16 mouse cellular contexts compared by ENCODE assay signal in the genomic region with DNA sequence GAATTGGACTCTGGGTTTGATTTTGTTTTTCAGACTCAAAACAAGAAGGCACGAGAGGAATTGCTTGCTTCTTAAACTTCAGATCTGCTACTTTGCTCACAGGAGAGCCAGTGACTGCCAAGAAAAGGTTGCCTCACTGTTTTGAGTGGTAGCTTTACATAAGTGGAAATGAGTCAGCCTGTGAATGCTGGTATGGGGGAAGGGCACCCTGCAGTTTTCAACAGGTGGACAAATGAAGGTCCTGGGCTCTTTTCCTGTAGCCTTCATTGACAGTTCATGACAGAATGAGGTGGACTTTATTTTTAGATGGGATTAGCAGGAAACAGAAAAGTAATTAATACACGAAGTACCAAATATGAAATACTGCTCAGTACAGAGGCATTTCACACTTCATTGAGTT. TPM values are rescaled to one million over a fixed set of nuclear protein-coding genes. Genes with fewer than 3 reads are reported as not detected.
DNase-seq lines count a peak whose midpoint lies in the region; ATAC-seq and TF ChIP-seq lines count a peak whose summit lies in the region.
"Had no signal": no experiment of that assay in that cellular context is flagged by ENCODE, and none has a peak within 500 bp of the region (broad histone marks: within the 10 kb centered on the region; RNA-seq: fewer than 3 reads in every experiment).

No protein-coding gene starts in this region.

- no peaks in the 10 kb centered on the region for H3K27me3 ChIP-seq in forebrain, embryonic 11.5 days (ENCODE audit: control insufficient read depth, insufficient read depth, low read length)
- no peaks in the 10 kb centered on the region for H3K27me3 ChIP-seq in forebrain, embryonic 10.5 days (ENCODE audit: poor library complexity, severe bottlenecking)
- H3K27me3 ChIP-seq: hindbrain, embryonic 15.5 days; liver, embryonic 13.5 days; midbrain, embryonic 12.5 days; neural tube, embryonic 15.5 days had no signal

- no peak for DNase-seq in forebrain, embryonic 11.5 days (ENCODE audit: low spot score)
- no peak for DNase-seq in forebrain, embryonic 10.5 days (ENCODE audit: extremely low spot score, low spot score)
- DNase-seq in left cerebral cortex, postnatal 14 days (ENCODE audit: low spot score in 2 of 2): peak; percentile 7 to 16
- DNase-seq in left cerebral cortex, adult 2 months (ENCODE audit: extremely low spot score in 1 of 2, low spot score in 2 of 2): no peak
- peak; percentile 40 to 64 for DNase-seq in lung, adult 18-20 months
- DNase-seq in skeletal muscle tissue, adult 2 months (ENCODE audit: low read depth, low spot score): peak; percentile 19
- no peak for DNase-seq in kidney, adult 11 months
- DNase-seq in urinary bladder, adult 18-20 months (ENCODE audit: low spot score in 2 of 2): no peak
- DNase-seq: liver, embryonic 13.5 days; right cerebral cortex, postnatal 25 days had no signal

- intact Hi-C loops in left cerebral cortex, postnatal 14 days (cut with DNase I): no loop called here
- intact Hi-C loops in left cerebral cortex, adult 2 months (cut with DNase I): no loop called here

- no peak overlapping the region for H3K4me2 ChIP-seq in forebrain, embryonic 11.5 days (ENCODE audit: low read depth, low read length, severe bottlenecking)
- H3K4me2 ChIP-seq: hindbrain, embryonic 15.5 days; liver, embryonic 13.5 days; midbrain, embryonic 12.5 days; neural tube, embryonic 15.5 days had no signal

- no peak for TF ChIP-seq CTCF in left cerebral cortex, adult 2 months (IDR thresholded peaks at IDR 0.05)

- no peak overlapping the region for H3K27ac ChIP-seq in forebrain, embryonic 11.5 days (ENCODE audit: low read depth, low read length)
- no peak overlapping the region for H3K27ac ChIP-seq in forebrain, embryonic 10.5 days
- H3K27ac ChIP-seq in left cerebral cortex, adult 2 months: no peak overlapping the region
- H3K27ac ChIP-seq: hindbrain, embryonic 15.5 days; kidney, postnatal 0 days; liver, embryonic 13.5 days; midbrain, embryonic 12.5 days; neural tube, embryonic 15.5 days had no signal

- no peaks in the 10 kb centered on the region for H3K4me1 ChIP-seq in forebrain, embryonic 11.5 days (replicated peaks; ENCODE audit: control insufficient read depth, insufficient read depth, low read length)
- H3K4me1 ChIP-seq in forebrain, embryonic 10.5 days: peaks cover 10% of the 10 kb centered on the region
- H3K4me1 ChIP-seq: liver, embryonic 13.5 days; neural tube, embryonic 15.5 days had no signal

- 46% methylated on average over 2 of the region's 2 CpGs for WGBS in forebrain, embryonic 11.5 days
- 67% methylated on average over 2 of the region's 2 CpGs for WGBS in forebrain, embryonic 10.5 days

- no peak overlapping the region for H3K4me3 ChIP-seq in forebrain, embryonic 11.5 days (ENCODE audit: low read depth, low read length)
- no peak overlapping the region for H3K4me3 ChIP-seq in forebrain, embryonic 10.5 days
- no peak overlapping the region for H3K4me3 ChIP-seq in left cerebral cortex, adult 2 months
- H3K4me3 ChIP-seq: hindbrain, embryonic 15.5 days; liver, embryonic 13.5 days; midbrain, embryonic 12.5 days; neural tube, embryonic 15.5 days had no signal

- H3K9me3 ChIP-seq in forebrain, embryonic 11.5 days (ENCODE audit: control insufficient read depth, low read length): no peaks in the 10 kb centered on the region
- no peaks in the 10 kb centered on the region for H3K9me3 ChIP-seq in forebrain, embryonic 10.5 days
- H3K9me3 ChIP-seq: hindbrain, embryonic 15.5 days; liver, embryonic 13.5 days; midbrain, embryonic 12.5 days; neural tube, embryonic 15.5 days had no signal

- ATAC-seq in forebrain, embryonic 11.5 days (replicated peaks; ENCODE audit: low FRiP score): 0 out of 2 replicates have a peak, but pooled peaks have one; percentile 24

- no peak overlapping the region for H3K9ac ChIP-seq in forebrain, embryonic 11.5 days (ENCODE audit: low read length)
- H3K9ac ChIP-seq: hindbrain, embryonic 15.5 days; liver, embryonic 13.5 days; midbrain, embryonic 12.5 days; neural tube, embryonic 15.5 days had no signal

- no peaks in the 10 kb centered on the region for H3K36me3 ChIP-seq in forebrain, embryonic 11.5 days (ENCODE audit: control insufficient read depth, insufficient read depth, low read length)
- no peaks in the 10 kb centered on the region for H3K36me3 ChIP-seq in forebrain, embryonic 10.5 days (replicated peaks)
- H3K36me3 ChIP-seq: hindbrain, embryonic 15.5 days; liver, embryonic 13.5 days; midbrain, embryonic 12.5 days; neural tube, embryonic 15.5 days had no signal

RNA-seq across cellular contexts. Expression of a gene that starts 29.6 kb away (rescaled TPM):
- not detected in 2 replicates for polyA plus RNA-seq in forebrain, embryonic 11.5 days (2014; fragmentation: Nextera tagmentation; extraction: Ambion mirVana)
- polyA plus RNA-seq in forebrain, embryonic 10.5 days (2016; fragmentation: Nextera tagmentation; extraction: Ambion mirVana): not detected in 2 replicates
- total RNA-seq in left cerebral cortex, postnatal 14 days (2021): under 1 TPM; 0.13 to 0.15 TPM
- under 1 TPM in 1 of 2 experiments, not detected in 1; 0.16 TPM for total RNA-seq in left cerebral cortex, adult 2 months (2021)
- total RNA-seq: left cerebral cortex, adult 18-20 months had no signal
- polyA plus RNA-seq: gonadal fat pad, adult 2 months; hindbrain, embryonic 15.5 days; kidney, postnatal 0 days; liver, embryonic 13.5 days; midbrain, embryonic 12.5 days; neural tube, embryonic 15.5 days had no signal

Comparison
In these comparisons a context has a peak if more than half of its experiments do, and no peak if none do; other contexts are left out.
1. DNase-seq: peak in left cerebral cortex, postnatal 14 days (2 of 2), lung, adult 18-20 months (2 of 2) and skeletal muscle tissue, adult 2 months (single experiment); none in forebrain, embryonic 11.5 days (single experiment), forebrain, embryonic 10.5 days (single experiment), left cerebral cortex, adult 2 months (0 of 2), kidney, adult 11 months (single experiment) and urinary bladder, adult 18-20 months (0 of 2).